Comparison of ENCODE assay signal across 8 mouse cellular contexts in the genomic region with DNA sequence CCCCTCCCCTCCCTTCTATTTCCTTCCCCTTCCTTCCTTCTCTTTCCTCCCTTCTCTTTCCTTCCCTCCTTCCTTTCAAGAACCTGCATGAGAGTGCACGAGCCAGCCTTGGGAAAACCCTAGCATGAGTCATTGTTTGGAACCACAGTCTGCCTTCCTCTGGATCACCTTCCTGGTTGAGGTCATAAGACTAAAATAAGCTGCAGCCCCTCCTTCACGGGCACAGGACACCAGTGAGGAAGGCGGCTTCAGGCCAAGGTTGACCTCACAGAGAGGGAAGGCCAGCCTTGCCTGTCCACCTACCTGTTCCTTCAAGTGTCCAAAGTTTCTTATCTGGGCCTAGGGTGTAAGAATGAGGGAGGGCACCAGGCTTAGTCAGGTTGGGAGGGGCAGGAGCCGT. TPM values are rescaled to one million over a fixed set of nuclear protein-coding genes. Genes with fewer than 3 reads are reported as not detected.
DNase-seq lines count a peak whose midpoint lies in the region; ATAC-seq and TF ChIP-seq lines count a peak whose summit lies in the region.

No protein-coding gene starts in this region.

- DNase-seq in cerebellum, postnatal 10 days: no peak
- peak; percentile 59 for DNase-seq in intestine, embryonic 14.5 days (ENCODE audit: low spot score)
- DNase-seq in urinary bladder, postnatal 14 days (ENCODE audit: low spot score): peak; percentile 78
- DNase-seq in frontal cortex, postnatal 36 days (ENCODE audit: low spot score in 2 of 2): no peak
- DNase-seq in left cerebral cortex, postnatal 36 days (ENCODE audit: low spot score in 2 of 2): no peak

- no peaks in the 10 kb centered on the region for H3K27me3 ChIP-seq in intestine, embryonic 14.5 days (replicated peaks; ENCODE audit: control insufficient read depth, insufficient read depth, low read length)
- H3K27me3 ChIP-seq in liver, embryonic 16.5 days (ENCODE audit: control insufficient read depth, insufficient read depth, low read depth, low read length): no peaks in the 10 kb centered on the region

- peak overlapping the region; percentile 16 for H3K4me2 ChIP-seq in intestine, embryonic 14.5 days (ENCODE audit: low read length)
- H3K4me2 ChIP-seq in liver, embryonic 16.5 days (ENCODE audit: low read depth, low read length): no peak overlapping the region

- ATAC-seq in cerebellum, adult (ENCODE audit: insufficient number of reproducible peaks, low FRiP score, low TSS enrichment): peak; percentile 79
- peak; percentile 69 for ATAC-seq in intestine, embryonic 14.5 days (replicated peaks; ENCODE audit: low FRiP score, low TSS enrichment, low read depth)
- peak; percentile 48; the same call in 1 of the 2 replicates for ATAC-seq in liver, embryonic 16.5 days (ENCODE audit: low read depth)

- TF ChIP-seq POLR2A in embryonic fibroblast, embryonic 13.5 days (IDR thresholded peaks at IDR 0.05; ENCODE audit: low read depth, low read length): no peak

- no peak overlapping the region for H3K4me3 ChIP-seq in embryonic fibroblast, embryonic 13.5 days (ENCODE audit: insufficient read depth, low read length)
- no peak overlapping the region for H3K4me3 ChIP-seq in intestine, embryonic 14.5 days (ENCODE audit: low read depth, low read length)
- H3K4me3 ChIP-seq in liver, embryonic 16.5 days (ENCODE audit: low read depth, low read length): no peak overlapping the region

- H3K9ac ChIP-seq in intestine, embryonic 14.5 days (ENCODE audit: low read length): no peak overlapping the region
- H3K9ac ChIP-seq in liver, embryonic 16.5 days (ENCODE audit: low read depth, low read length): no peak overlapping the region

- peaks cover 12% of the 10 kb centered on the region for H3K4me1 ChIP-seq in embryonic fibroblast, embryonic 13.5 days (ENCODE audit: control insufficient read depth, insufficient read depth, low read length)
- peaks cover 12% of the 10 kb centered on the region; the same call in 1 of the 2 replicates for H3K4me1 ChIP-seq in intestine, embryonic 14.5 days (replicated peaks; ENCODE audit: control insufficient read depth, insufficient read depth, low read length)
- H3K4me1 ChIP-seq in liver, embryonic 16.5 days (ENCODE audit: control insufficient read depth, low read depth, low read length): peaks cover 2% of the 10 kb centered on the region; the same call in 1 of the 2 replicates

- H3K27ac ChIP-seq in embryonic fibroblast, embryonic 13.5 days (ENCODE audit: insufficient read depth, low read length): 0 out of 2 replicates have a peak overlapping the region, but pooled peaks have one; percentile 8
- peak overlapping the region; percentile 59; the same call in 1 of the 2 replicates for H3K27ac ChIP-seq in intestine, embryonic 14.5 days (ENCODE audit: low read depth)
- H3K27ac ChIP-seq in liver, embryonic 16.5 days (ENCODE audit: low read length): no peak overlapping the region

- H3K9me3 ChIP-seq in intestine, embryonic 14.5 days (ENCODE audit: control insufficient read depth, low read length): no peaks in the 10 kb centered on the region
- H3K9me3 ChIP-seq in liver, embryonic 16.5 days (replicated peaks; ENCODE audit: control insufficient read depth, low read length): no peaks in the 10 kb centered on the region

- no peaks in the 10 kb centered on the region for H3K36me3 ChIP-seq in intestine, embryonic 14.5 days (ENCODE audit: control insufficient read depth, insufficient read depth, low read length)
- H3K36me3 ChIP-seq in liver, embryonic 16.5 days (ENCODE audit: control insufficient read depth, insufficient read depth): no peaks in the 10 kb centered on the region

- intact Hi-C loops in left cerebral cortex, postnatal 36 days (cut with DNase I): no loop called here

- WGBS in intestine, embryonic 14.5 days: 39% methylated on average over 4 of the region's 4 CpGs
- 32% methylated on average over 4 of the region's 4 CpGs for WGBS in liver, embryonic 16.5 days (ENCODE audit: insufficient replicate concordance)

- TF ChIP-seq CTCF in embryonic fibroblast, embryonic 13.5 days (IDR thresholded peaks at IDR 0.05; ENCODE audit: borderline replicate concordance, insufficient read depth, low read length): no peak

RNA-seq across cellular contexts. Expression of a gene that starts 36.6 kb away (rescaled TPM):
- polyA plus RNA-seq in embryonic fibroblast, embryonic 13.5 days (2011; ENCODE audit: insufficient read length, low read depth, missing spikeins): 12.9 and 21.7 TPM in 2 replicates
- polyA plus RNA-seq in intestine, embryonic 14.5 days (2014; fragmentation: Nextera tagmentation; extraction: Ambion mirVana): 17.2 and 17.3 TPM in 2 replicates
- 6.6 and 7.2 TPM in 2 replicates for polyA plus RNA-seq in liver, embryonic 16.5 days (2015; fragmentation: Nextera tagmentation; extraction: Ambion mirVana)
- 1 to 10 TPM; 7.2 to 9.9 TPM for total RNA-seq in left cerebral cortex, postnatal 36 days (2021)

Comparison
In these comparisons a context has a peak if more than half of its experiments do, and no peak if none do; other contexts are left out.
1. DNase-seq: peak in intestine, embryonic 14.5 days (single experiment) and urinary bladder, postnatal 14 days (single experiment); none in cerebellum, postnatal 10 days (0 of 2), frontal cortex, postnatal 36 days (0 of 2) and left cerebral cortex, postnatal 36 days (0 of 2).
2. Peak in every context shown above with its lines, with median percentiles within 50 percentile points of each other: ATAC-seq.